Mouse (Mus musculus): ENCODE measurements around the gene Afdn.
A peak's percentile ranks its signal among the peaks of the same experiment; 100 is the strongest.

Afdn gene

DNA sequence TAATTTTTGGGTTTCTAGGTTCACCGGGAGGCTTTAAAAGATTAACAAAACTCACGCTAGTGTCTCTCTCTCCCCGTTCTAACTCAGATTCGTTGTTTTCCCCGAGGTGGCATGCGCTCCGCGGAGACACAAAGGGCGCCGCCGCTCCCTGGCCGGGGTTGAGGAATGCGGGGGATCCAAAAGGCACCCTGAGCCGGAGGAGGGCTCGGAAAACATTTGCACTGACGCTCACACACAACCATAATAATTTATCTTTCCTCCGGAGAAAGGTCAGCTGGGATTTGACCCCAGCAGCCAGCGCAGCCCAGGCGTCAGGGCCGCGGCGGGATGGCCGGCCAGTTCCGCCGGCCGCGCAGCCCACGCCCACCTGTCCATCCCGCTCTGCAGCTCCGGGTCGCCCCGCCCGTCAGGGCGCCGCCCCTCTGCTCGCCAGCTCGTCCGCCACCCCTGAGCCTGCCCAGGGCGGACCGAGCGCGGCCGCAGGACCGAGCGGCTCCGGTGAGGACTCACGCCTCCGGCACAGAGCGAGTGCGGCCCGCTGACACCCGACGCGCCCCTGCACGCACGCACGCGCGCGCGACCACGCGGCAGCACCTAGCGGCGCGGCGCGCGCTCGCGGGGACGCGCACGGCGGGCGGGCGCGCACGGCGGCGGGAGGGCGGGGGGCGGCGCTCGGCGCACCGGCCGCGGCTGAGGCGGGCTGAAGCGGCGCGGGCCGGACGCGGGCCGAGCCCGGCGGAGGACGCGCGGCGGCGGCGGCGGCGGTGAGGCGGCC is at the start of gene Afdn:
Afdn (plus strand) TSS at position 687 of the 775 bp plus-strand sequence.
- peak; percentile 85 for DNase-seq (ENCODE audit: low spot score)

DNA sequence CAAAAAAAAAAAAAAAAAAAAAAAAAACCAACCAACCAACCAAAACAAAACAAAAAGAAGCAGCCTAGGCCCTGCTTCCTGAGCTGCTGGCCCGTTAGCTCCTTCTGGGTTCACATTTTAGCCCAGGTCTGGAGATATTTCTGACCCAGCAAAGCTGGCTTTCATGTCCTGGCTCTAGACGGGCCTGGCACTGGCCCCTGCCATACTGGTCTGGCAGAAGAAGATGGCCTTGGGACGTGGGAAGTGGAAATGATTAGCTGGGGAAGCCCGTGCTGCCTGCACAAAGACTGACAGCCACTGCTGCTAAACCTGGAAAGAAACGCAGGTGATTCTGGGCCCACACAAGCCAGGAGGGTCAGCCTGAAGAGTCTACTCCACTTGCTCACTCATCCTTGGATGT is 49.2 kb upstream of the Afdn start:
- DNase-seq (ENCODE audit: low spot score) = no peak

DNA sequence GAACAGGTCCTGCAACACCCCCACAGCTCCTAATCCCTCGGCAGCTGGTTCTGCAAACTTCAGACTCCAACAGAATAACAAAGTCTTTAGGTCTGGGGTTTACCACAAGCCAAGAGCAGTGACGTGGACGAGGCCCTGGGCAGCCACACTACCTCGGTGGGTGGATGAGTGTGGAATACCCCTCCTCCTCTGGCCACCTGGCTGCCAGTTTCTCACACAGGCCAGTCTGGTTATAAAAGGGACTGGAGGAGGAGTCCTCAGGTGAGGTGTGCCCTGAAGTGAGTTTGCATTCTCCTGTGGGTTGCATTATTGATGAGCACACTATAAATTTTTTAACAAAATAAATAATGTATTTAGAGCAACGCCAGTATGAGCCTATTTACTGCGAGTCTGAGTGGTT is 48.2 kb upstream of the Afdn start:
- no peak for DNase-seq (ENCODE audit: low spot score)

DNA sequence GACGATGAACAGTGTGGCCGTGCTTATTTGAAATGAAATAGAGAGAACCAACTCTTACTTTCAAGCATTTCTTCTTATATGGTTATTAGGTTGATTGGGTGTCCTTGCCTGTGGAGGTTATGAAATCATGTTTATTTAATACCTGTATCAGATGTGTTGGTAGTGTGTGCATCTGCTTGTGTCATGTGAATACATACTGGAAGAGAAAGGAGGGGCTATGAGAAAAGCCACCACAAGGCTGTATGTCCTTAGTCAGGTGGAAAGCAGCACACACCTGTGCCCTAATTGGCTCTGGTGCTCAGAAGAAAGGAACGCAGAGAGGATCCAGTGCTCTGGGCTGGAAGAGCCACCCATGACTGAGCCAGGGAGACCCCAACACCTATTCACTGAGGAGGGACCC is 47.8 kb upstream of the Afdn start:
- DNase-seq (ENCODE audit: low spot score) = no peak

DNA sequence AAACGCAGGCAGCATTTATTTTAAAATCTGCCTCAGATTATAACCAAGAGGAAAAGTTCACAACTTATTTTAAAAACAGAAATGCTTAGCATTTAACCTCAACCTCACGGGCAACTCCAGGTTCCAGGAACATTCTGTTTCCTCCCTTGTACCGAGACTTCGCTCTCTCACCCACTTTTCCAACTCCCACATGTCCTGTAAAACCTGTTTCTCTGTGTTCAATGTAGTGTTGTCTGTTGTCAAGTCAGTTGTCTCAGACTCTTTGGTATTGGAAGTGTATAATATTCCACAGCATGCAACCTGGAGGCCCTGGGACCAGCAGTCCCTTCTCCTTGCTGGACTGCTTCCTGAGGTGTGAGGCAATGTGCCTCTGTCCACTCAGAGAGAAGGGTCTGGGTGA is 46.2 kb upstream of the Afdn start:
- DNase-seq (ENCODE audit: low spot score) = no peak

DNA sequence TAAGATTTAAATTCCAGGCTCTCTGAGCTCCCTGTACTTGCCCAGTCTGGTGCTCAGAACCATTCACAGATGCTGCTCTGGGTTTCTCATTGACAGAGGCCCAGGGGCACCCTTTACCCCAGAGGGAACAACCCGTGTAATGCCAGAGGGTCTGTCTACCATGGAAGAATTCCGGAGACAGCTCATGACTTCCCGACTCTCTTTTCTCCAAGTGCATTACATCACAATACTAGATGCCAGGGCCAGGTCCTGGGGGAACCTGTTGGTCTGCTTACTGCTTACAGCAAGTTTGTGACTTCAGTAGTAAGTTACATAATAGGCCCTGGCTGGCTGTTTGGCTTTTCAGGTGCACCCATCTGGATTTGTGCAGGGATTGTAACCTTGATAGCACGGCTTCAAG is 45.7 kb upstream of the Afdn start:
- no peak for DNase-seq (ENCODE audit: low spot score)

DNA sequence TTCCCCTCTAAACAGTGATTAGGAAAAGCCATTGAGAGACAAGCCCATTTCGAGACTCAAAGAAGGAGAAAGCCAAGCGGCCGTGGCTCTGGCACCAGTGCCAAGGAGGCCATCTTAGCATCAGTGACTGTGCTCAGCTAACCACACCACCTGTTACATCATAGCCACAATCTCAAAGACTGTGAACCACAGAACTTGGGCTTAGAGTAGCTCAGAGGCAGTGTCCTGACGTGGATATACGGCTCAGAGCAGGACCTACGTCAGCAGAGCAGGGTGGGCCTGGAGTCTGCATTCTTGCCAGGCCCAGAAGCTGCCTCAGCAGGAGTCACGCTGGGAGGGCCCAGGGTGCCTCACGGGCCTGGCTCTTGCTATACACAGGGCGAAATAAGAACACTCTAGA is 44.8 kb upstream of the Afdn start:
- DNase-seq (ENCODE audit: low spot score) = no peak

DNA sequence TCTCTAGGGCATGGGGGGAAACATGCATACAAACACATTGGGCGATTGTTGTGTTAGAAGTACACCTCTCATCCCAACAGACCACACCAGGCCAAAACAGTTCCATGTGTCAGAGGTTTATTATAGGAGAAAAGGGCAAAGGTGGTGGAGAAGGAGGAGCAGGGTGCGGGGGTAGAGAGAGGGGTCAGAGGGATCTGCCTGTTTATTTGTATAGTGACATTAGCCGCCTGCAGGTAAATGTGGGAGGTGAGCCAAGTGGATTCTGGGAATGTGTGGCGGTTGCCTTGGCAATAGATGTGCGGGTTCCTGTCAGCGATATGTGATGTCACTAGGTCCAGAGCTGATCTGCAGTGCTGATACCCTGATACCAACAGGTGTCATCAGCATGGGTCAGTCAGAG is 44.0 kb upstream of the Afdn start:
- DNase-seq (ENCODE audit: low spot score) = no peak

DNA sequence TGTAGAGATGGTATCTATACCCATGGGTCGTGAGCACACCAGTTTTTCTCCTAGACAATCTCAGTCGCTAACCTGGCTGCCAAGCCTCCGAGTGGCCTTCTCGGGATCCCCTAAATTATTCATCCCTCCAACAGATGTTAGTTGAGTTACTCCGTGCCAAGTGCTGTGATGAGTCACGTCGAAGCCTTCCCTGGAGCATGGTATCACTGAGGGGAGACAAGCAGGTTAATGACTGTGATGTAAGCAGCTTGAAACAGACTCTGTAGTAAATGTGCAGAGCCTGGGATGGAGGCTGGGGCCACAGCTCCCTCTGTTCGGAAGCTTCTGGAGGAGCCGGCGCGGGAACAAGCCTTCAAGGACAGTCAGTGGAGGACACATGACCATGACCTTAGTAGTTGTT is 42.9 kb upstream of the Afdn start:
- DNase-seq (ENCODE audit: low spot score) = no peak

DNA sequence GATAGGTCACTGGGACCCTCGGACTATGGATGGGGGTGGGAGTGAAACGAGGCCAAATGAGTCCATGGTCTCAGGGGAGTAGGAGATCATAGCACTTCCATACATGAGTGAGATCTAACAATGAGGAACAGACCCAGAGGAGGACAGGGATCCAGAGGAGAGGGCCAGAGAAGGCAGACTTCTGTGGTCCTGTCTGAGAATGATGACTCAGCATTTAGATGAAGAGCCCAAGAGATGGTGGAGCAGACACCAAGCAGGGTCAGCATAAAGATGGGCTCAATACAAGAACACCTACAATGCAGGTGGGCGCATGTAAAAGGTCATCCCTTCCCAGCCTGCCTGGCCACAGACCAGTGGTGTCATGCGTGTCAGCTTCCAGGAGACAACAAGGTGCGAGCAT is 40.2 kb upstream of the Afdn start:
- no peak for DNase-seq (ENCODE audit: low spot score)

DNA sequence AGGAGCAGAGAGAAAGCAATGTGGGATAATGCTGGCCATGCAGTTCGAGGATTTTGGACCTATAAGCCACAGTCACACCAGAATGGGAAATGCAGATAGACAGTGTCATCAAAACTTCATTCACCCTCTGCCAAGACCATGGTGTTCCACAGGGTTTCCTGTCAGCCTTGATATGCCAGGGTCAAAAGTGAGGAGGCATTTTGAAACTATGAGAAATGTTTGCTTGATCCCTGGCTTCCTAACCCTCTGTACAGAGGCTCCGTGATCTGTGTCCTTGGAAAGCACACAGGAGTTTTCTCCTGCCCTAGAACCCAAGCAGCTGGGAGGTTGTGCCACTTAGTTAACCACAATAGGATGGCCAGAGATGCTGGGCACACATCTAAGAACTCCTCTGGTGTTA is 39.0 kb upstream of the Afdn start:
- DNase-seq (ENCODE audit: low spot score) = no peak

DNA sequence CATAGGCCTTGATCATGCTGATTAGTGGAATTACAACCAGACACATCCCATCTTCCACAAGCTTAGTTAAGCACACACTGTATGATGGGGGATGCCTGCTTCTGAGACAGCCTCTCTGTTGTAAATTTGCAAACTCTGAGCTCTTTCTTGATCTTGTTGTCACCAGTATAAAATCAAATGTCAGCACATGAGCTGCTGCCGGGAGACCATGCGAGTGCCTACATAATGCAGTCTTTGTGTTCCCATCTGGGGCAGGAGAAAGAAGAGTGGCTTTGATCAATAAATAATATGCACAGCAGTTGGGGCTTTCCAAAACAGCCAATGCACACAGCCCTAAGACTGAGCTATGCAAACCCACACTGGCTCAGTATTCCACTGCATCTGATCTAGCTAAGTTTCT is 37.9 kb upstream of the Afdn start:
- DNase-seq (ENCODE audit: low spot score) = no peak

DNA sequence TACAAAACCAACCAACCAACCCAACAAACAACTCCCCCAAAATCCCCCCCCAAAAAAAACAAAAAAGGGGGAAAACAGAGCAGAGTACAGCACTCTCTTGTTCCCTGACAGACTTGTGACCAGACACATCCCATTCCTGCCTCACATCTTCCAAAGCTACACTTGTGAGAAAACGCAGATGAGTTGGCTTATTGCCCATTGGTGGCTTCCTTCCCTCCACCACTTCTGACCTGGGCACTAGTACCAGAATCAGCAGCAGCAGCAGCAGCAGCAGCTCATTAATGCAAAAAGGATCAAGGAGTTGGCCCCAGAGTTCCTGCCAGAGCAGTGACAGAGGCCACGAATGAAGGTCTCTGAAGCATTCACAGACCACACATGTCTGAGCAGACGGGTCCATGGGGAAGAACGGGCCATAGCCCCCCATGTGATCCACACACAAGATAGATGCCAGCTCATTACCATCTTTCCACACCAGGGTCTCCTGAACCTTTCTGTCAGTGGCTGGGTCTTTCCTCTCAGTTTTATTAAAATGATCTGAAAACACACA is 35.3 kb upstream of the Afdn start:
- no peak for DNase-seq (ENCODE audit: low spot score)

DNA sequence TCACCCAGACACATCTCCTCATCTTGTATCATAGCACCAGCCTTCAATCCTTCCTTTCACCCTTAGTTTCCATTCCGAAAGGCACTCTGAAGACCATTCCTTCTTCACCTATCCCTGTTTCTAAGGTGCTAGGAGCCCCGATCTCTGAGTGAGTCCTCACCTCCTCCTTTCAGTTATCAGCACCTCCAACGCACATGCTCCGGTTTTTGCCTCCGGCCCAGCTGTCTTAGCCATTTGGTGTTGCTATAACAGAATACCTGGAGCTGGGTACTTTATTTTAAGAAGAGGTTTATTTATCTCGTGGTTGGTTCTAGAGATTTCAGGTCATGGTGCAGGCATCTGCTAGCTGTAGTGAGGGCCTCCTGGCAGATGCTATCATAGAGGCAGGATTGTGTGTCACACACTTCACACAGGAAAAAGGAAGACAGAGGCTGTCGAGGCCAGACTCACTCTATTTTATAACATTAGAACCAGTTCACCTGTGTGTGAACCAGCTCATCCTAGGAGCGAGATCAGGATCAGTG is 33.4 kb upstream of the Afdn start:
- no peak for DNase-seq (ENCODE audit: low spot score)

DNA sequence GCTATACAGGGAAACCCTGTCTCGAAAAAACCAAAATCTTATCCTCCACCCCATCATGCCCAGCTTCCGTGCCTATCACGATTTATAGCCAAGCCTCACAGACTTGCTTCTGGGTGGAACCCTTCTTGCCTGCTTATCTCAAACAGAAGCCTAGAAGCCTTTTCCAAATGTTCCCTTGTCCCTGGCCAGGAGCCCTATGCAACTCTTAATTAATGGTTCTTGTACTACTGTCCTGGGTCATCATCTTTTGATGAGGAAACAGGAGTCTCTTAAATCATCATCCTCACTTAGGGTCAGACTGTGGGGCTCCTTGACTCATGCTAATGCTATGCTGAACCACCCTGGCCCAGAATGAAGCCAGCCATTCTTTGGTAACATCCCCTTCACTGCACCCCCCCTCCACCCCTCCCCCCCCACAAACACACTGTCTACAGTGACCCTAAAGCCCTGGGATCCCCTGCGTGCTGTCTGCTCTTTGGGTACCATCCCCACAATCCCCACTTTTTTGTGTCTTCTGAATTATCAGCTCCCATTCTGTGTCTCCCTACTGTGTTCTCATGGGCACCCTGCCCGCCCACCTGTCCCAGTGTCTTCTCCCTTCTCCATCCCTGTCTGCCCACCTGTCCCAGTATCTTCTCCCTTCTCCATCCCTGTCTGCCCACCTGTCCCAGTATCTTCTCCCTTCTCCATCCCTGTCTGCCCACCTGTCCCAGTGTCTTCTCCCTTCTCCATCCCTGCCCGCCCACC is 29.2 kb upstream of the Afdn start:
- DNase-seq (ENCODE audit: low spot score) = no peak

DNA sequence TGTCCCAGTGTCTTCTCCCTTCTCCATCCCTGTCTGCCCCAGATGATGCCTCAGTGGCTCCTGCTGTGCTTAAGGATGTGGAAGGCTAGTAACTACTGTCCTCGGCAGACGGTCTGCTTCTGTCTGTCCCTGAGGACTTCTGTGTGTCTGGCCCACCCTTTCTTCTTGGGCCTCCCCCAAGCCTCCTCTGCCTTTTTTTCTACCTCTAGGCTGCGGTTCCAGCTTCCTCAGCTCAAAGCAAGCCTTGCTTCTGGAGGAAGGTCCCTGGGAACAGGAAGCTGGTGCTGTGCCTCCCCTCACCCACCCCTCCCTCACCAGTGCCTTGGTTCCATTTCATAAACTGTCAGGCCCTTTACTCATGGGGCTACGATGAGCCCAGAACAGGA is 28.6 kb upstream of the Afdn start:
- no peak for DNase-seq (ENCODE audit: low spot score)

DNA sequence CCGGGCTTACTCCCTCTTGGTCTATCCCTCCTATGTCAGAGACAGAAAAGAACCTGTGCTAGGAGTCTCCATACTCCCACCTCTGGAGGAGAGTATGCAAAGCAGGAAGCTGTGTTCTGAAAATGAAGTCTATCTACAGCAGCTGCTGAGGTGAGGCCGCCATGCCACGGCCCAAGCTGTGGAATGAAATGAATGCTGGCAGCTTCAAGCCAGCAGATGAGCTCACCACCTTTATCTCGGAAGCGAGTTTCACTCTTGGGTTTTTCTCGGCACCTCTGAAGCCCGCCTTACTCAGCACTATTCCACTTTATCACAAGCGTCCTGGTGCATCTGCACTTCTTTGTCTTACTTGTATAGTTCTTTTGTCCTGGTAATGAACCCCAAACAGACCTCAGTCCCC is 27.7 kb upstream of the Afdn start:
- no peak for DNase-seq (ENCODE audit: low spot score)

DNA sequence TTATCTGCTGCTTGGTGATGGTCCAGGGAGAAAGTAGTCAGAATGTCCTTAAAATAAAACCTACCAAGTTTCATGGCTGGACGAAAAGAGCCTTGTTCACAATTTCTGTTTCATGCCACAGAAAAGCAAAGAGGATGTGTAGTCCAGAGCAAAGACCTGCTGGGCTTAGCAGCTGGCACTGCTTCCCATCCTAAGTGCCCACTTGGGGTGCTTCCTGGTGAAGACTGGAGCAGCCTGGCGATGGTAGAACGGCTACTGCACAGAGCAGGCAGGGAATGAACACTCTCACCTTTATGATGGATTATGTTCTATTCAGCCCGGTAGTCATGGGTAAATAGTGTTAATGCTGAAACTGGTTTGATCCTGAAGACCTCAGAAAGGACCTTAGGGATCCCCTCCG is 26.4 kb upstream of the Afdn start:
- DNase-seq (ENCODE audit: low spot score) = no peak

DNA sequence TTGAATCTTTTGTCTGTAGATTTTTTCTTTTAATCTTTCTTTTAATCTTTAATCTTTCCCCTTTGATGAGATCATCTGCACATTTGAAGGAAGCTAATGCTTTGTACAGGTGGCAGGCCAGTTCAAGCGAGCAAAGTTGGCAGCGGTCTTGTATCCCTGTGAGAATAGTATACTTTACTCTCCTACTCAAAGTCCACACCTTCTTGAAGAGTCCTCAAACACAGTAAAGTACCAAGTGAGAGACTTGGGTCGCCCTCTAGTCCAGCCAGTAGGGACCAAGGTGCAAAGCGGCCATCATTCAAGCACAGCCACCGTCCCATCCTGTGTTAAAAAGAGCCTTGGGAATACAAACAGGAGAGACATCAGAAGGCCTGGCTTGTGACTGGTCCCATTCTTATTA is 25.3 kb upstream of the Afdn start:
- DNase-seq (ENCODE audit: low spot score) = no peak

DNA sequence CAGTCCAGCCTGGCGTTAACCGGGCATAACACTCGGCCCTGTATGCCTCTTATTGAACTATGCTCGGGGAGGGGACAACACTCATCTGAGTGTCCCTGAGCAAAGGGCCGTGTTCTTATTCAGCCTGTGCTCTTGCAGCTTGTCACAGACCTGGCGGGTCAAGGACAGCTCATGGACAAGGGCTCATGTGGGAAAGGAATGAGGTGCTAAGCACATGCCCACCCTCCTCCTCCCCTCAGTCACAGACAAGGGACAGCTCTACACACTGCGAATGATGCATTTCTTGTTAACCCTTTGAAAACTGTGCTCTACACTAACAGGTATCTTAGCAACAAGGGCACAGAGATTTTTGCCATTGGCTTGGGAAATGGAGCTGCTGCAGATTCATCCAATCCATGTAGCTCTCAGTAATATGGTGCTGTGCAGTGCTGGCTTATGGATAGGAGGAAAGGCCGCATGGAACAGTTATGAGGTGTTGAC is 24.5 kb upstream of the Afdn start:
- no peak for DNase-seq (ENCODE audit: low spot score)

DNA sequence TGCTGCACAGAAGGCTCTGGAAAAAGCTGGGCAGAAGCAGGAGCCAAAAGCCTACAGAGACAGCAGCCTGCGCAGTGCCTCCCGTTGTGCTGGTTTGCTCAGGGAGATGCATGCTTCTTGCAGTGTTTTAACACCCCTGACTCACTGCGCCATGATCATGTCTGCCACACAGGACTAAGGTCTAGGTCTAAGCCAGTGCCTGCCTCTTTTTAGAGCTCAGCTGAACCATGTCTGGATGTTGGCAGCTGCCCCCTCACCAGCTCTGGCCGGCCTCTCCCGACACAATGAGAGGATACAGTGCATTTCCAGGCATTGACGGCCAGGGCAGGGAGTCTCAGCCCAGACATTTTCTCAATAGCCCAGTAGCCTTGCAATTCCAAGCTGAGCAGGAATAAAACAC is 23.0 kb upstream of the Afdn start:
- DNase-seq (ENCODE audit: low spot score) = no peak

DNA sequence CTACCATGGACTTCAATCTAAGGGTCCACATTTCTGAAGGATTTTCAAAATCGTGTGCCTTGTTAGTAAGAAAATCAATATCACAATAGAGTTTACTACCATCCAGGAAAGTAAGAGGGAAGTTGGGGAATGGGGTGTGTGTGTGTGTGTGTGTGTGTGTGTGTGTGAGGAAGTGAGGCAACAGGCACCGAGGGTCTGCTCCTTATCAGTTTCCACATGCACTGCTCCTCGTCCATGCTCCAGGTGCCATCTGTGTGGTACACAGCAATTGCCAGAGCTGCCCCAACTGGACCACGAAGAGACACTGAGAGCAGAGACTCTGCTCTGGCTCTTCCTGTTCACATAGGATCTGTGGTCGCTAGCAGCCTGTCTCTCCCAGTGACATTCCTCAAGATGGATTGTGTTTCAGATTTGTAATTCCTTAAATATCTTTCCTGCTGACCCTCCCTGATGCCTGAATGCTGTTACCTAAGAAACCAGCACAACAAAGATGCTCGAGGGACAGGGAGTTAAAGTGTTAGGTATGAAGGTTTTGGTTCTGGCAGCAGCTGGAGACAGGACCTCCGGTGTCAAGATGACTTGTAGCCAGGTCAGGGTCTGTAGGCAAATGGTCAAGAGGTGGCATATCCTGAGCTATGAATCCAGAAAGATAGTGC is 22.1 kb upstream of the Afdn start:
- DNase-seq (ENCODE audit: low spot score) = no peak

DNA sequence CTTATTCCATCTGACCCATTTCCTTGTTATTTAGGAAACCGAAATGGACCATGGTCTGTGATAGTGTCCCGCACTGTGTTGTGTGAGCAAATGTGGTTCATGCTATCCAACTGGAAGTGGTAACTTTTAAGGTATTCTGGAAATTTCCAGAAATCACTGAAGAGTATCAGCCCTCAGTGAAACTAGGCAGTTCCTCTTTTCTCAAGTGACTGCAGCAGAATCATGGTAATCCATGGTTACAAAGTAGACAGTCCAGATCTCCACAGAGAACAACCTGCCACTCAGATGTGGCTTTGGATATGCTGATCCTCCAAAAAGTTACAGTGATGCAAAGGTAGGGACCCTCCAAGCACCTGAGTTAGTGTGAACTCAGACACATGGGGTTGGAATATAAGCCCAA is 21.4 kb upstream of the Afdn start:
- DNase-seq (ENCODE audit: low spot score) = no peak

All from embryo, embryonic 10.5 days (tissue).